Mouse (Mus musculus) liver, embryonic 16.5 days (tissue): ENCODE data around the gene Ubac2. TPM values are rescaled to one million over a fixed set of nuclear protein-coding genes. Genes with fewer than 3 reads are reported as not detected.

Experiments used
- ATAC-seq: fragments of 200-750 bp; cut with Nextera tagmentation; 2 replicates; pipeline ENCODE4 v1.8.0; 2017; ENCODE audit warnings: low read depth, mild to moderate bottlenecking, moderate number of reproducible peaks, moderate library complexity
- H3K27ac ChIP-seq: fragments of 300-500 bp; sonication (generic); 2 replicates; pipeline ENCODE4 v1.5.1; 2014; ENCODE audit warnings: mild to moderate bottlenecking, low read length
- H3K27me3 ChIP-seq: fragments of 300-500 bp; sonication (generic); 2 replicates; pipeline ENCODE4 v1.6.1; 2014; ENCODE audit warnings: low read depth, low read length, mixed read lengths; ENCODE audit not compliant: control insufficient read depth, insufficient read depth
- H3K36me3 ChIP-seq: fragments of 300-500 bp; sonication (generic); 2 replicates; pipeline ENCODE4 v1.6.1; 2014; ENCODE audit warnings: mild to moderate bottlenecking; ENCODE audit not compliant: control insufficient read depth, insufficient read depth
- H3K4me1 ChIP-seq: fragments of 300-500 bp; sonication (generic); 2 replicates; pipeline ENCODE4 v1.6.1; 2014; ENCODE audit warnings: low read depth, low read length, mixed read lengths; ENCODE audit not compliant: control insufficient read depth
- H3K4me2 ChIP-seq: fragments of 300-500 bp; sonication (generic); 2 replicates; pipeline ENCODE4 v1.6.1; 2014; ENCODE audit warnings: low read depth, low read length, mixed read lengths
- H3K4me3 ChIP-seq: fragments of 300-500 bp; sonication (generic); 2 replicates; pipeline ENCODE4 v1.5.1; 2014; ENCODE audit warnings: low read depth, mild to moderate bottlenecking, low read length
- H3K9ac ChIP-seq: fragments of 300-500 bp; sonication (generic); 2 replicates; pipeline ENCODE4 v1.6.1; 2014; ENCODE audit warnings: low read depth, low read length
- H3K9me3 ChIP-seq: fragments of 300-500 bp; sonication (generic); replicated peaks from 2 replicates; pipeline ENCODE4 v1.6.1; 2016; ENCODE audit warnings: low read length; ENCODE audit not compliant: control insufficient read depth
- WGBS: fragments of 180-500 bp; shearing (Covaris S2); extraction: QIAGEN DNeasy Blood & Tissue Kit; methylation state at CpG from one replicate; pipeline ENCODE4 v1.1.7; 2014; ENCODE audit not compliant: insufficient replicate concordance; 5-methylcytosine and 5-hydroxymethylcytosine counted together
- polyA plus RNA-seq: library from polyadenylated mRNA; unstranded; fragments of >200 nt; fragmentation: Nextera tagmentation; extraction: Ambion mirVana; gene quantifications from 2 replicates; pipeline ENCODE4 v1.2.1, GENCODE M21; 2015

Gene Ubac2
- polyA plus RNA-seq, 1 experiment from 2014 or later: 22.1 TPM

- no peak for ATAC-seq
- Histone ChIP-seq H3K27ac (no peak overlapping the region), H3K4me1 (peaks cover 16% of the 10 kb centered on the region), H3K9ac (no peak overlapping the region), H3K4me2 (no peak overlapping the region), H3K27me3 (no peaks in the 10 kb centered on the region), H3K4me3 (no peak overlapping the region), H3K9me3 (no peaks in the 10 kb centered on the region), H3K36me3 (no peaks in the 10 kb centered on the region)
- 47% methylated on average over 5 of the region's 5 CpGs for WGBS
These were observed 77.9 kb downstream of the Ubac2 start for GRCm38 (mm10) chr14:121956291-121956690.

GRCm38 (mm10) chr14:121957176-121957871 lies 78.9 kb downstream of the Ubac2 start:
- no peaks in the 10 kb centered on the region for H3K27me3 ChIP-seq
- no peaks in the 10 kb centered on the region for H3K9me3 ChIP-seq
- peaks cover 11% of the 10 kb centered on the region for H3K4me1 ChIP-seq
- H3K4me3 ChIP-seq: no peak overlapping the region
- 45% methylated on average over 10 of the region's 10 CpGs for WGBS
- no peaks in the 10 kb centered on the region for H3K36me3 ChIP-seq
- H3K9ac ChIP-seq: no peak overlapping the region
- no peak overlapping the region for H3K4me2 ChIP-seq
- peak; percentile 49 for ATAC-seq
- H3K27ac ChIP-seq: no peak overlapping the region

GRCm38 (mm10) chr14:121958041-121958750 lies 79.8 kb downstream of the Ubac2 start:
- Histone ChIP-seq H3K27ac (no peak overlapping the region), H3K9ac (no peak overlapping the region), H3K9me3 (no peaks in the 10 kb centered on the region), H3K4me2 (no peak overlapping the region), H3K27me3 (no peaks in the 10 kb centered on the region), H3K36me3 (no peaks in the 10 kb centered on the region), H3K4me1 (peaks cover 11% of the 10 kb centered on the region), H3K4me3 (no peak overlapping the region)
- no peak for ATAC-seq
- 72% methylated on average over 3 of the region's 3 CpGs for WGBS

GRCm38 (mm10) chr14:121958751-121959537 lies 80.5 kb downstream of the Ubac2 start:
- 48% methylated on average over 10 of the region's 10 CpGs for WGBS
- peaks cover 16% of the 10 kb centered on the region for H3K4me1 ChIP-seq
- no peaks in the 10 kb centered on the region for H3K36me3 ChIP-seq
- H3K27ac ChIP-seq: no peak overlapping the region
- H3K4me3 ChIP-seq: no peak overlapping the region
- ATAC-seq: no peak
- H3K9me3 ChIP-seq: no peaks in the 10 kb centered on the region
- no peaks in the 10 kb centered on the region for H3K27me3 ChIP-seq
- no peak overlapping the region for H3K4me2 ChIP-seq
- no peak overlapping the region for H3K9ac ChIP-seq

- Histone ChIP-seq H3K4me2 (no peak overlapping the region), H3K36me3 (no peaks in the 10 kb centered on the region)
These were observed 81.1 kb downstream of the Ubac2 start for GRCm38 (mm10) chr14:121959538-121959980.

GRCm38 (mm10) chr14:121960031-121960430 lies 81.6 kb downstream of the Ubac2 start:
- Histone ChIP-seq H3K4me2 (no peak overlapping the region), H3K9ac (no peak overlapping the region), H3K27ac (no peak overlapping the region), H3K36me3 (no peaks in the 10 kb centered on the region), H3K4me1 (peaks cover 16% of the 10 kb centered on the region), H3K27me3 (no peaks in the 10 kb centered on the region), H3K9me3 (no peaks in the 10 kb centered on the region), H3K4me3 (no peak overlapping the region)
- 68% methylated on average over 4 of the region's 4 CpGs for WGBS
- no peak for ATAC-seq

More at GRCm38 (mm10) chr14:121959538-121959980, 81.1 kb downstream of the Ubac2 start:
- no peak for ATAC-seq
- Histone ChIP-seq H3K9me3 (no peaks in the 10 kb centered on the region), H3K4me1 (peaks cover 16% of the 10 kb centered on the region), H3K27ac (no peak overlapping the region), H3K4me3 (no peak overlapping the region), H3K27me3 (no peaks in the 10 kb centered on the region), H3K9ac (no peak overlapping the region)
- 76% methylated on average over 3 of the region's 3 CpGs for WGBS

GRCm38 (mm10) chr14:121960531-121960930 lies 82.1 kb downstream of the Ubac2 start:
- 34% methylated on average over 2 of the region's 2 CpGs for WGBS
- H3K4me1 ChIP-seq: peaks cover 16% of the 10 kb centered on the region
- H3K9me3 ChIP-seq: no peaks in the 10 kb centered on the region
- H3K4me2 ChIP-seq: no peak overlapping the region
- H3K9ac ChIP-seq: no peak overlapping the region
- no peak for ATAC-seq
- no peak overlapping the region for H3K4me3 ChIP-seq
- H3K27ac ChIP-seq: no peak overlapping the region
- no peaks in the 10 kb centered on the region for H3K36me3 ChIP-seq
- no peaks in the 10 kb centered on the region for H3K27me3 ChIP-seq

- no peak overlapping the region for H3K4me3 ChIP-seq
- H3K4me1 ChIP-seq: peaks cover 16% of the 10 kb centered on the region
- H3K36me3 ChIP-seq: no peaks in the 10 kb centered on the region
- H3K27me3 ChIP-seq: no peaks in the 10 kb centered on the region
- ATAC-seq: no peak
- H3K9ac ChIP-seq: no peak overlapping the region
- H3K9me3 ChIP-seq: no peaks in the 10 kb centered on the region
- WGBS: 37% methylated on average over 6 of the region's 6 CpGs
- no peak overlapping the region for H3K27ac ChIP-seq
- no peak overlapping the region for H3K4me2 ChIP-seq
These were observed 82.6 kb downstream of the Ubac2 start for GRCm38 (mm10) chr14:121960997-121961396.
